ENCODE assay signal across 16 mouse cellular contexts in the genomic region with DNA sequence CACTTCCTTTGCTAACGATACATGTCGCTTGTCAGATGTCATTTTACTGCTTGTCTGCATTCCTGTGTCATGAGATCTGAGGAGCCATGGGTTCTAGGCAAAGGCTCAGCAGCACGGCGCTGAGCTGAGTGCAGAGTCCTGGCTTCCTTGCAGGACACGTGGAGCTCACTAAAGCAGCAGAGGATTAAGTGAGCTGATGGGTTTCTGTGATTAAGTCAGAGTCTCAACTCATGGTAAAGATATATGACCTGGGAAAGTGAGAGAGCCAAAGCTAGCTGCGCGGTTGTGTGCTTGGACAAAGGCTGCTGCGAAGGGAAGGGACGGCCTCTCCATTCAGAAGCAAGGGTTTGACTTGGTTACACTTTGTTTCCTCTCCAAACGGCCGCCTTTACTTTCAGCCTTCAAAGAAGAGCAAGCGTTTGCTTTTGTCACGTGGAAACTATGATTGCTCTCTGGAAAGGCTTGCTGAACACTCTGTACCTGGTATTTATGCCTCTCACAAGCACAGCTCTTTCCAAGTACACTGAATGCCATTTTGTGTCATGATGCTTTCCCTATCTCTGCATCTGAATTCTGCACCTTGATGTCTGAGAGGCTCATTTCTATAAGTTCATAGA.
DNase-seq lines count a peak whose midpoint lies in the region; ATAC-seq lines count a peak whose summit lies in the region.
"Had no signal": no experiment of that assay in that cellular context is flagged by ENCODE, and none has a peak within 500 bp of the region (broad histone marks: within the 10 kb centered on the region; RNA-seq: fewer than 3 reads in every experiment).

No protein-coding gene starts in this region.

- WGBS in heart, embryonic 13.5 days: 47% methylated on average over 13 of the region's 13 CpGs
- WGBS in intestine, embryonic 16.5 days: 26% methylated on average over 13 of the region's 13 CpGs
- 34% methylated on average over 13 of the region's 13 CpGs for WGBS in neural tube, embryonic 12.5 days

- no peak overlapping the region for H3K4me3 ChIP-seq in heart, embryonic 13.5 days
- H3K4me3 ChIP-seq in intestine, embryonic 16.5 days (ENCODE audit: low read length): no peak overlapping the region
- no peak overlapping the region for H3K4me3 ChIP-seq in neural tube, embryonic 12.5 days
- H3K4me3 ChIP-seq: forebrain, embryonic 10.5 days; hindbrain, embryonic 10.5 days; midbrain, embryonic 10.5 days had no signal

- H3K4me2 ChIP-seq in heart, embryonic 13.5 days: peak overlapping the region; percentile 25; the same call in 1 of the 2 replicates
- H3K4me2 ChIP-seq in intestine, embryonic 16.5 days (ENCODE audit: low read depth, low read length): 0 out of 2 replicates have a peak overlapping the region, but pooled peaks have one; percentile 14
- H3K4me2 ChIP-seq in neural tube, embryonic 12.5 days (replicated peaks): no peak overlapping the region; the same call in 1 of the 2 replicates

- peaks cover 9% of the 10 kb centered on the region for H3K4me1 ChIP-seq in heart, embryonic 13.5 days
- peaks cover 4% of the 10 kb centered on the region; the same call in 1 of the 2 replicates for H3K4me1 ChIP-seq in intestine, embryonic 16.5 days (ENCODE audit: control insufficient read depth, insufficient read depth, low read length)
- H3K4me1 ChIP-seq in neural tube, embryonic 12.5 days: peaks cover 5% of the 10 kb centered on the region; the same call in 1 of the 2 replicates

- H3K9ac ChIP-seq in heart, embryonic 13.5 days: no peak overlapping the region
- 0 out of 2 replicates have a peak overlapping the region, but pooled peaks have one; percentile 38 for H3K9ac ChIP-seq in intestine, embryonic 16.5 days (ENCODE audit: low read depth, low read length)
- H3K9ac ChIP-seq in neural tube, embryonic 12.5 days: no peak overlapping the region

- no peaks in the 10 kb centered on the region for H3K36me3 ChIP-seq in heart, embryonic 13.5 days
- H3K36me3 ChIP-seq in intestine, embryonic 16.5 days (ENCODE audit: control insufficient read depth, insufficient read depth, low read length): no peaks in the 10 kb centered on the region
- no peaks in the 10 kb centered on the region for H3K36me3 ChIP-seq in neural tube, embryonic 12.5 days
- H3K36me3 ChIP-seq: forebrain, embryonic 10.5 days; hindbrain, embryonic 10.5 days; midbrain, embryonic 10.5 days had no signal

- no peak overlapping the region for H3K27ac ChIP-seq in heart, embryonic 13.5 days (replicated peaks)
- peak overlapping the region; percentile 88 for H3K27ac ChIP-seq in intestine, embryonic 16.5 days (ENCODE audit: low read length)
- H3K27ac ChIP-seq in neural tube, embryonic 12.5 days: no peak overlapping the region
- H3K27ac ChIP-seq: forebrain, embryonic 10.5 days; hindbrain, embryonic 10.5 days; midbrain, embryonic 10.5 days had no signal

- no peak for ATAC-seq in heart, embryonic 13.5 days (ENCODE audit: extremely low read depth, insufficient number of reproducible peaks, low FRiP score, low TSS enrichment)
- ATAC-seq in intestine, embryonic 16.5 days: peak; percentile 87
- ATAC-seq in neural tube, embryonic 12.5 days (ENCODE audit: low FRiP score, low read depth): peak; percentile 41; the same call in 1 of the 2 replicates
- no peak for ATAC-seq in inflammation-experienced regulatory T-cells, adult 6 months

- no peak for DNase-seq in heart, postnatal 4 days
- DNase-seq in brain, adult 2 months (ENCODE audit: low read depth, low spot score): peak; percentile 26
- no peak for DNase-seq in thymus, postnatal 36 days
- no peak for DNase-seq in urinary bladder, postnatal 36 days (ENCODE audit: low spot score in 2 of 2)
- DNase-seq: cerebellum, adult 2 months; kidney, adult 18-20 months; kidney, postnatal 4 days; layer of hippocampus, postnatal 36 days; left cerebral cortex, postnatal 4 days had no signal

- no peaks in the 10 kb centered on the region for H3K9me3 ChIP-seq in heart, embryonic 13.5 days
- no peaks in the 10 kb centered on the region for H3K9me3 ChIP-seq in intestine, embryonic 16.5 days (ENCODE audit: control insufficient read depth, low read length)
- no peaks in the 10 kb centered on the region for H3K9me3 ChIP-seq in neural tube, embryonic 12.5 days
- H3K9me3 ChIP-seq: forebrain, embryonic 10.5 days; hindbrain, embryonic 10.5 days; midbrain, embryonic 10.5 days had no signal

- no peaks in the 10 kb centered on the region for H3K27me3 ChIP-seq in heart, embryonic 13.5 days (replicated peaks)
- no peaks in the 10 kb centered on the region for H3K27me3 ChIP-seq in intestine, embryonic 16.5 days (replicated peaks; ENCODE audit: control insufficient read depth, insufficient read depth, low read length)
- H3K27me3 ChIP-seq in neural tube, embryonic 12.5 days (replicated peaks): no peaks in the 10 kb centered on the region

Comparison
In these comparisons a context has a peak if more than half of its experiments do, and no peak if none do; other contexts are left out.
1. ATAC-seq: peak in intestine, embryonic 16.5 days (single experiment) and neural tube, embryonic 12.5 days (single experiment); none in heart, embryonic 13.5 days (single experiment) and inflammation-experienced regulatory T-cells, adult 6 months (single experiment).